Mouse (Mus musculus): ENCODE results near the gene Fcer1g. TPM values are rescaled to one million over a fixed set of nuclear protein-coding genes. Genes with fewer than 3 reads are reported as not detected.

Fcer1g gene
- total and polyA plus RNA-seq, 2 experiments from 2014 or later = 24.6 to 60.5 TPM

- WGBS = 31% methylated on average over 26 of the region's 26 CpGs
- Histone ChIP-seq H3K27me3 (ENCODE audit: control insufficient read depth, insufficient read depth, low read length) (no peaks in the 10 kb centered on the region), H3K36me3 (replicated peaks; ENCODE audit: control insufficient read depth, insufficient read depth, low read length) (peaks cover 5% of the 10 kb centered on the region; the same call in 1 of the 2 replicates), H3K9ac (replicated peaks; ENCODE audit: low read depth, low read length) (peak within 1 kb of the TSS; percentile 53), H3K4me2 (ENCODE audit: low read depth, low read length) (peak within 1 kb of the TSS; percentile 65), H3K4me1 (ENCODE audit: control insufficient read depth, insufficient read depth) (peaks cover 14% of the 10 kb centered on the region), H3K27ac (ENCODE audit: low read depth) (peak within 1 kb of the TSS; percentile 93), H3K4me3 (ENCODE audit: low read depth, low read length) (peak within 1 kb of the TSS; percentile 50), H3K9me3 (replicated peaks; ENCODE audit: control insufficient read depth, low read length) (no peaks in the 10 kb centered on the region)
- ATAC-seq (ENCODE audit: insufficient read depth, low read depth) = no peak
- DNase-seq (ENCODE audit: low spot score) = no peak
- TF ChIP-seq CTCF (IDR thresholded peaks at IDR 0.05; ENCODE audit: low read depth) (no peak), EP300 (IDR thresholded peaks at IDR 0.05; ENCODE audit: low read depth) (no peak)
Measured at GRCm38 (mm10) chr1:171250680-171251593, 16.8 kb upstream of the Fcer1g start, which contains the start of gene Ndufs2. Ndufs2 (minus strand) TSS chr1:171251388.

GRCm38 (mm10) chr1:171249913-171250600, 15.9 kb upstream of the Fcer1g start, which contains the start of gene Adamts4:
Adamts4 (plus strand) TSS chr1:171250421.
- TF ChIP-seq CTCF (IDR thresholded peaks at IDR 0.05; ENCODE audit: low read depth) = no peak
- TF ChIP-seq EP300 (IDR thresholded peaks at IDR 0.05; ENCODE audit: low read depth) = no peak
- H3K4me1 ChIP-seq (ENCODE audit: control insufficient read depth, insufficient read depth) = peaks cover 20% of the 10 kb centered on the region
- peak; percentile 58 for DNase-seq (ENCODE audit: low spot score)

GRCm38 (mm10) chr1:171248386-171249226, 14.4 kb upstream of the Fcer1g start:
- H3K36me3 ChIP-seq (replicated peaks; ENCODE audit: control insufficient read depth, insufficient read depth, low read length) = peaks cover 8% of the 10 kb centered on the region
- no peaks in the 10 kb centered on the region for H3K9me3 ChIP-seq (replicated peaks; ENCODE audit: control insufficient read depth, low read length)
- H3K4me3 ChIP-seq (ENCODE audit: low read depth, low read length) = no peak overlapping the region
- no peak; the same call in 1 of the 2 replicates for ATAC-seq (ENCODE audit: insufficient read depth, low read depth)
- H3K27me3 ChIP-seq (ENCODE audit: control insufficient read depth, insufficient read depth, low read length) = no peaks in the 10 kb centered on the region
- H3K9ac ChIP-seq (replicated peaks; ENCODE audit: low read depth, low read length) = no peak overlapping the region
- WGBS = 39% methylated on average over 3 of the region's 3 CpGs
- DNase-seq (ENCODE audit: low spot score) = no peak
- TF ChIP-seq EP300 (IDR thresholded peaks at IDR 0.05; ENCODE audit: low read depth) (peak; percentile 74; the same call in 1 of the 2 replicates), CTCF (IDR thresholded peaks at IDR 0.05; ENCODE audit: low read depth) (no peak)
- H3K27ac ChIP-seq (ENCODE audit: low read depth) = peak overlapping the region; percentile 93
- peaks cover 20% of the 10 kb centered on the region for H3K4me1 ChIP-seq (ENCODE audit: control insufficient read depth, insufficient read depth)
- H3K4me2 ChIP-seq (ENCODE audit: low read depth, low read length) = 0 out of 2 replicates have a peak overlapping the region, but pooled peaks have one; percentile 11

More at GRCm38 (mm10) chr1:171249913-171250600, 15.9 kb upstream of the Fcer1g start, which contains the start of gene Adamts4:
- H3K36me3 ChIP-seq (replicated peaks; ENCODE audit: control insufficient read depth, insufficient read depth, low read length) = peaks cover 5% of the 10 kb centered on the region; the same call in 1 of the 2 replicates
- peak within 1 kb of the TSS; percentile 50 for H3K4me3 ChIP-seq (ENCODE audit: low read depth, low read length)
- peak within 1 kb of the TSS; percentile 65 for H3K4me2 ChIP-seq (ENCODE audit: low read depth, low read length)
- peak within 1 kb of the TSS; percentile 93 for H3K27ac ChIP-seq (ENCODE audit: low read depth)
- no peaks in the 10 kb centered on the region for H3K27me3 ChIP-seq (ENCODE audit: control insufficient read depth, insufficient read depth, low read length)
- WGBS = 15% methylated on average over 5 of the region's 5 CpGs
- no peaks in the 10 kb centered on the region for H3K9me3 ChIP-seq (replicated peaks; ENCODE audit: control insufficient read depth, low read length)
- ATAC-seq (ENCODE audit: insufficient read depth, low read depth) = no peak
- peak within 1 kb of the TSS; percentile 53 for H3K9ac ChIP-seq (replicated peaks; ENCODE audit: low read depth, low read length)

GRCm38 (mm10) chr1:171247916-171248315, 13.8 kb upstream of the Fcer1g start:
- H3K27me3 ChIP-seq (ENCODE audit: control insufficient read depth, insufficient read depth, low read length) = no peaks in the 10 kb centered on the region
- peak overlapping the region; percentile 65; the same call in 1 of the 2 replicates for H3K4me3 ChIP-seq (ENCODE audit: low read depth, low read length)
- no peak for TF ChIP-seq EP300 (IDR thresholded peaks at IDR 0.05; ENCODE audit: low read depth)
- H3K27ac ChIP-seq (ENCODE audit: low read depth) = peak overlapping the region; percentile 93
- 35% methylated on average over 4 of the region's 4 CpGs for WGBS
- peak overlapping the region; percentile 77 for H3K4me2 ChIP-seq (ENCODE audit: low read depth, low read length)
- peaks cover 20% of the 10 kb centered on the region for H3K4me1 ChIP-seq (ENCODE audit: control insufficient read depth, insufficient read depth)
- H3K9ac ChIP-seq (replicated peaks; ENCODE audit: low read depth, low read length) = no peak overlapping the region; the same call in 1 of the 2 replicates
- ATAC-seq (ENCODE audit: insufficient read depth, low read depth) (no peak), DNase-seq (ENCODE audit: low spot score) (no peak)
- peaks cover 14% of the 10 kb centered on the region for H3K36me3 ChIP-seq (replicated peaks; ENCODE audit: control insufficient read depth, insufficient read depth, low read length)
- H3K9me3 ChIP-seq (replicated peaks; ENCODE audit: control insufficient read depth, low read length) = no peaks in the 10 kb centered on the region
